Mouse (Mus musculus) thymus, adult 2 months (tissue): ENCODE measurements around the gene Ccdc173. TPM values are rescaled to one million over a fixed set of nuclear protein-coding genes. Genes with fewer than 3 reads are reported as not detected.

Experiments used
- DNase-seq: peaks from one replicate; pipeline ENCODE4 v3.0.0; 2021
- H3K27ac ChIP-seq: fragments of 200-500 bp; 2 replicates; pipeline ENCODE4 v1.5.1; 2012; ENCODE audit warnings: low read length, control low read depth; ENCODE audit not compliant: control insufficient read depth, insufficient read depth
- H3K27me3 ChIP-seq: fragments of 200-500 bp; 2 replicates; pipeline ENCODE4 v1.6.1; 2012; ENCODE audit warnings: mild to moderate bottlenecking, low read length, moderate library complexity, mixed read lengths; ENCODE audit not compliant: control insufficient read depth, insufficient read depth
- H3K36me3 ChIP-seq: fragments of 200-500 bp; 2 replicates; pipeline ENCODE4 v1.6.1; 2012; ENCODE audit warnings: mild to moderate bottlenecking, low read length, moderate library complexity; ENCODE audit not compliant: control insufficient read depth, insufficient read depth
- H3K4me1 ChIP-seq: fragments of 200-500 bp; replicated peaks from 2 replicates; pipeline ENCODE4 v1.6.1; 2012; ENCODE audit warnings: low read length; ENCODE audit not compliant: control insufficient read depth, insufficient read depth
- H3K4me3 ChIP-seq: fragments of 200-500 bp; 2 replicates; pipeline ENCODE4 v1.5.1; 2012; ENCODE audit warnings: mild to moderate bottlenecking, low read length, control low read depth, moderate library complexity; ENCODE audit not compliant: control insufficient read depth, insufficient read depth
- CTCF ChIP-seq: fragments of 200-500 bp; IDR thresholded peaks from 2 replicates; pipeline ENCODE4 v1.5.1; 2012; ENCODE audit warnings: mild to moderate bottlenecking, control low read depth, low read length, moderate library complexity, borderline replicate concordance; ENCODE audit not compliant: control insufficient read depth, poor library complexity, insufficient read depth; ENCODE audit errors: extremely low read depth
- POLR2A ChIP-seq: fragments of 200-500 bp; IDR thresholded peaks from 2 replicates; pipeline ENCODE4 v1.6.1; 2012; ENCODE audit warnings: mild to moderate bottlenecking, low read length, control low read depth, moderate library complexity; ENCODE audit not compliant: control insufficient read depth, poor library complexity, insufficient read depth; ENCODE audit errors: extremely low read depth
- WGBS: fragments of 180-500 bp; shearing (Covaris S2); methylation state at CpG from one replicate; pipeline ENCODE4 v1.1.7; 2018; 5-methylcytosine and 5-hydroxymethylcytosine counted together
- polyA plus RNA-seq: library from polyadenylated mRNA; depleted of rRNA; stranded (reverse); fragments of >200 nt; gene quantifications from 2 replicates; pipeline ENCODE4 v1.2.3, GENCODE M21; 2012

Ccdc173 gene
- polyA plus RNA-seq, 1 experiment: 0.43 TPM

GRCm38 (mm10) chr2:69802911-69803312 is 13.5 kb upstream of the Ccdc173 start:
- no peak for TF ChIP-seq POLR2A
- TF ChIP-seq CTCF: peak; percentile 95
- Histone ChIP-seq H3K4me1 (no peaks in the 10 kb centered on the region), H3K4me3 (no peak overlapping the region), H3K27me3 (no peaks in the 10 kb centered on the region), H3K27ac (no peak overlapping the region), H3K36me3 (no peaks in the 10 kb centered on the region)
- WGBS: 62% methylated on average over 5 of the region's 5 CpGs
- peak; percentile 80 for DNase-seq

- no peak for DNase-seq
- TF ChIP-seq CTCF (no peak), POLR2A (no peak)
- H3K27ac ChIP-seq: no peak overlapping the region
- WGBS: 72% methylated on average over 4 of the region's 4 CpGs
- H3K4me1 ChIP-seq: peaks cover 5% of the 10 kb centered on the region
- H3K4me3 ChIP-seq: no peak overlapping the region
- H3K36me3 ChIP-seq: peaks cover 11% of the 10 kb centered on the region
- H3K27me3 ChIP-seq: no peaks in the 10 kb centered on the region
Measured at GRCm38 (mm10) chr2:69790722-69791121, 1.3 kb upstream of the Ccdc173 start.

DNA sequence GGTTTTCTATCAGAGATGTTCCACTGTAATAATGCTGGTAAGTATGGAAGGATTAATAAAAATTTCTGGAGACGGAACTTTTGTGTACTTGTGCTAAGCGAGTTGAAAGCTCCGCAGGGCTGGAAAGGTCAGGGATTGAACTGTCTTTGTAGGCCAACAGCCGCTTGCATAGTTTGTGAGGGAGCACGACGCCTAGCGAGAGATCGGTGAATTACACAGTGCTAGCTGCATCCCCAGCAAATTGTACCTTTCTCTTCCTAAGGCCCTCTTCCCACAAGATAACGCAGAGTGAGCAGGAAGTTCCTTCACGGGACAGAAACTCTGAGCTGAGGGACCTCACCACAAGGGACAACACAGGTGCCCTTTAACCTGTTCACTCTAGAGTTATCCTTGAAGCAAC is 910 bp upstream of the Ccdc173 start:
- Histone ChIP-seq H3K36me3 (peaks cover 7% of the 10 kb centered on the region), H3K4me1 (peaks cover 5% of the 10 kb centered on the region), H3K27me3 (no peaks in the 10 kb centered on the region), H3K27ac (no peak overlapping the region), H3K4me3 (no peak overlapping the region; the same call in 1 of the 2 replicates)
- WGBS: under 1% methylated on average over 10 of the region's 10 CpGs
- TF ChIP-seq CTCF: peak; percentile 57; the same call in 1 of the 2 replicates
- no peak for TF ChIP-seq POLR2A
- peak; percentile 89 for DNase-seq

GRCm38 (mm10) chr2:69788974-69789373 is 401 bp downstream of the Ccdc173 start:
- H3K27me3 ChIP-seq: no peaks in the 10 kb centered on the region
- no peak for DNase-seq
- 34% methylated on average over 9 of the region's 9 CpGs for WGBS
- no peak overlapping the region for H3K27ac ChIP-seq
- peak overlapping the region; percentile 73 for H3K4me3 ChIP-seq
- no peaks in the 10 kb centered on the region; the same call in 1 of the 2 replicates for H3K36me3 ChIP-seq
- TF ChIP-seq CTCF (no peak), POLR2A (no peak)
- H3K4me1 ChIP-seq: peaks cover 5% of the 10 kb centered on the region

DNA sequence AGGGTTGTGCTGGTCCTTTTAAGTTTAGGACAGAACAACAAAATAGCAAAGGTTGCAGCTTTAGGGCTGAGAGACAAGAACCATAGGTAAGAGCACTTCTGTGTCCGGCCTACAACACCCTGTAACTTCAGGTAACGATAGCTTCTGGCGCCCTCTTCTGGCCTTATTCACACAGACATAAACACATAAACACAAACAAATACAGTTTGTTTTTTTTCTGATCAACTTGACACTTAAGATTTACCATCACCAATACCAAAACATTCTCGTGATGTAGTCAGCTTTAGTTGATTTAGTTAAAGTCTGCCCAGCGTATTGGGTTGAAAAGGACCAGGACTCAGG is 10.6 kb downstream of the Ccdc173 start:
- Histone ChIP-seq H3K4me1 (peaks cover 11% of the 10 kb centered on the region), H3K36me3 (peaks cover 4% of the 10 kb centered on the region; the same call in 1 of the 2 replicates), H3K27me3 (no peaks in the 10 kb centered on the region), H3K4me3 (no peak overlapping the region), H3K27ac (peak overlapping the region; percentile 90; the same call in 1 of the 2 replicates)
- 63% methylated on average over 5 of the region's 5 CpGs for WGBS
- peak; percentile 64 for DNase-seq
- TF ChIP-seq CTCF (no peak), POLR2A (no peak)

- Histone ChIP-seq H3K4me1 (peaks cover 11% of the 10 kb centered on the region), H3K27me3 (no peaks in the 10 kb centered on the region), H3K4me3 (peak overlapping the region; percentile 3; the same call in 1 of the 2 replicates), H3K36me3 (peaks cover 4% of the 10 kb centered on the region; the same call in 1 of the 2 replicates), H3K27ac (peak overlapping the region; percentile 90)
- TF ChIP-seq CTCF (no peak), POLR2A (no peak)
- WGBS: 16% methylated on average over 7 of the region's 7 CpGs
- peak; percentile 62 for DNase-seq
Measured at GRCm38 (mm10) chr2:69777985-69778835, 11.2 kb downstream of the Ccdc173 start.
